Mouse (Mus musculus): ENCODE measurements around the gene 4933407L21Rik.

4933407L21Rik gene

DNA sequence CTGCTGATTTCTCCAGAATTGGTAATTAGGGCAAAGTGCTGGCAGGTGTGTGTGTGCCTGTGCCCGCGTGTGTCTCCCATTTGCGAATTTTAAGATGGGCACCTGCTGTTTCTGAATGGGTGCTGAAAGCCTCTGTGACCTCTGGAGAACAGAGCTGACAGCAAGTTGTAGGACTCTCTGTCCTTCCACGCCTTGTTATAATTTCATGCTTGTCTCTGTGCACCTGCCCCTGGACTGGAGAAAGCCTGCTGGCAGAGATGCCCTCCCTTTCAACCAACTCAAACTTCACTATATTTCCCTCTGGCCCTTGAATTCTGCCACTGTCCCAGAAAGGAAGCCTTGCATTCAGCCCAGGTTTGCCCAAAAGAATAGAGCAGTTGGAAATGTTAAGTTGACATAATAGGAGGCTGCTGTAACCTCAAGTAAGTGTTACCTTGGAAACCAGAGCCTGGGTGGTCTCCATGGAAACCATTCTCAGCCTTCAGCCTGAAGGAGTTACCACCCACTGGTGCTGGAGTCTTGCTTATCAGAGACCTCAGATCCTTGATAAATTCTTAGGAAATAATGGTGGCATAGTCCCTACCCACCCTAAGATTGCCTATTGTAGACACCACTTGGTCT is 11.3 kb upstream of the 4933407L21Rik start:
- DNase-seq: no peak

DNA sequence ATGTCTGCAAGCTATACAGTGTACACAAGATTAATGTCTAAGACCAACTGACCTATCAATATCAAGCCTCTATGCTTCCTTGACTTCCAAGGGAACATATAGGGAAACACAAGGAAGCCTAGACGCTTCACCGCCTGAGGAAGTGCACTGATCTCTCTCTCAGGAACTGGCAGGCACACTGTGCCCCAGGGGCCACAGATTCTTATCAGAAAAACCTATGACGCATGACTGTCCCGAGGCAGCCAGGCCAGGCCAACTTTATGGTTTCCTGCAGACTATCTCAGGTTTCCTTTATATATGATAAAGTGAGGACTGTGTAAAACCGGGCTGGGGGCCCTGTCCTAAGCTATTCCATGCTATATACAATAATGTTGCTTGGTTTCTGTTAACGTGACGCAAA is 8.7 kb upstream of the 4933407L21Rik start:
- no peak for DNase-seq

DNA sequence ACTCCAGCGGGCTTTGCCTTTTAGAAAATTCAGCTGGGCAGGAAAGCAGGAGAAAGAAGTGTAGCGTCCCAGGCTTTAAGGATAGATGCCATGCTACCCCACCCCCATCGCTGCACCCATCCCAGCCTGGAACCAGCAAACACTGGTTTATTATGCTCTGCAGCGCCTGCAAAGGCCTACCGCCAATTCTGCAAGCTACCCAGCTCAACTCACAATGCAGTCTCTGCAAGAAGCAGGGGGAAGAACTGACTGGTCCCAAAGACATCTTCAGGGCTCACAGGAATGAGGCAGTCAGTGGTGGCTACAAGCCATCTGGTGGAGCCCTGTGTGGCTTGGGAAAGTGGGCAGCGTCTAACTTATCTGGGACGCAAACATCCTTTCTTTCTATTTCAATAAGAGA is 6.6 kb upstream of the 4933407L21Rik start:
- no peak for DNase-seq

DNA sequence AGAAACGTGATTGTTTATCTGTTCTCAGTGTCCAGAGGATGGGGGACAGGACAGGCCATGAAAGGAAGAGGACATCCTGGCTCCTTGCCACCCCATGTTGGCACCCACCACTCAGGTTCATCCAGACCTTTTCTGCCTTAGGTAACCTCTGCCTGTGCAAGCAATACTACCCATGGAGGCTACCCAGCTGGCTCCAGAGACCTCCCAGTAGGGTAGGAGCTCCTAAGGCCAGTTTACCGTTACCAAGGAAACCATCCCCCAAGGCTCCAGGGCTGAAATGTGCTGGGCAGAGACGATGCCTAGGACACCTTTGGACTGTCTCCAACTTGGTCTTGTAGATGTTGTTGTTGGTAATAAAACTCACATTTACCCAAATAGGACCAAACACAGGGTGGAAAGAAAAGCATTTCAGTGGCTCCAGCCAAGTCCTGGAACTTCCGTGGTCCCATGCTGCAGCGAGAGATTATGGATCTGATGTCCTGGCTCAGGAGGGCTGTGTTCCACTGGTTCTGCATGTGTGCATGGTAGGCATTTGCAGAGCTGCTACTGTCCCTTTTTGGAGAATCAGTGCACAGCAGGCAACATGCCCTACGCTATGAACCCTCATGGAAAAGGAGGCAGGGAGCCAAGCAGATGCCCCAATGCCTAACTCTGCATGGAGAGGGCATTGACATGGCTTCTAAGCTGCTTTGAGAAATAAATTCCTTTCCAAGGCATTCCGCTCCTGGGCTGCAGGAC is 6.0 kb upstream of the 4933407L21Rik start:
- DNase-seq: no peak

DNA sequence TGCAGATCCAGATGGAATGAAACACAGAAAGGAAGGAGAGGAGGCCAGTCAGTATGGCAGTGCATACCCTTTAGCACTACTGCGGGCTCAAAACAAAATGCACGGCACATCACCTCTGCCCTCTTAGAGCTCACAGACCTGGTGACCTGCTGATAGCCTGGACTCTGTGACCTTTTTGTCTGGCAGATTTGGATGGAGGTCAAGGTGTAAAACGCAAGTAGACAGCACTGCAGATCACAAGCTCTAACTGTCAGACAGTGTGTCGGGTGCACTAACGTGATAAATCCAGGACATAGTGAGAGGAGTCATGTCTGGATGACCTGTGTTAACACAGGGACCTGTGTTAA is 5.4 kb upstream of the 4933407L21Rik start:
- no peak for DNase-seq

DNA sequence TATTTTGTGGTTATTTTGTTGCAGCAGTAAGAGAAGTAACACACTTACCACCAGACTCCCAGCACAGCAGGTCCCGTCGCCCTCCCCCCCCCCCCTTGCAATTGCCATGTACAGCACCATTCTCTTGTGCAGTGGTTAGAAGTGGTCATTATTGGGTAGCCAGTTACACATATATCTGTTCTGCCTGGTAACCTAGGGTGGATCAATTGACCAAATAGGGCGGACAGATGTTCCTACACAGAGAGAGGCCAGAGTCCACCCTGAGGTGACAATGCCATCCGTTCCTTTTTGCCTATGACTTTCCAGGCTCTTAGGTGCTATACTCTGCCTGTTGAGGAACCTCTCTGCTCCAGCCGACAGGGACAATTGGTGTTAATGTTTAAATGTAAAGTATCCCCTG is 3.1 kb upstream of the 4933407L21Rik start:
- DNase-seq: no peak

DNA sequence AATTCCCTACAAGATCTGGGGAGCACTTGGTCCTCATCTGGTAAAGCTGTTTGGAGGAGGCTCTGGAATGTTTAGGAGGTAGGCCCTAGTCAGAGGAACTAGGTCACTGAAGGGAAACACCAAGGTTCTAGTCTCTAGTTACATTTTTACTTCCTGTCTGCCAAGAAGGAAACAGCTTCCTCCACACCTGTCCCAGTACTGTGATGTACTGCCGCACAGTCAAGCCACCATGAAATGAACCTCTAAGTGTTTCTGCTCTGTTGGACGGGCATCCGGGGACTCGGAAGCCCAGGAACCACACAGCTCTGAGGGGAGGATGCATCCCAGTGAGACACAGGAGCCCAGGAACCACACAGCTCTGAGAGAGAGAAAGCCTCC is 394 bp downstream of the 4933407L21Rik start:
- DNase-seq: no peak

DNA sequence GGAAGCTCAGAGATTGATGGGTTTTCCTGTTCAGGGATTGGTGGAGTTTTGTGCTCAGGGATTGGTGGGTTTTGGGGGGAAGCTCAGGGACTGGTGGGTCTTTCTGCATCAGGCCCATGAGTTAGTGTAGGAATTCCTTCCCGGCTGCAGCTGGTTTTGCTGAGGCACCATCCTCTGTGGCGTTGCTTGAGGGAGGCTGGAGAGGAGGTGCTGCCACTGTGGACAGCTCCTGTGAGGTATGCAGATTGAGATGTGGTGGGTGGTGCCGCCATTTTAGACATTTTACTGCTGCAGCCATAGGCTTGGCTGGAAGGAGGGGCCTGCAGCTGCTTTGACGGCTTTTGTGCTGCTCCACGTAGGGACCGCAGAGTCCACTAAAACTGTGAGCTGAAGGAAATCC is 1.1 kb downstream of the 4933407L21Rik start:
- no peak for DNase-seq

DNA sequence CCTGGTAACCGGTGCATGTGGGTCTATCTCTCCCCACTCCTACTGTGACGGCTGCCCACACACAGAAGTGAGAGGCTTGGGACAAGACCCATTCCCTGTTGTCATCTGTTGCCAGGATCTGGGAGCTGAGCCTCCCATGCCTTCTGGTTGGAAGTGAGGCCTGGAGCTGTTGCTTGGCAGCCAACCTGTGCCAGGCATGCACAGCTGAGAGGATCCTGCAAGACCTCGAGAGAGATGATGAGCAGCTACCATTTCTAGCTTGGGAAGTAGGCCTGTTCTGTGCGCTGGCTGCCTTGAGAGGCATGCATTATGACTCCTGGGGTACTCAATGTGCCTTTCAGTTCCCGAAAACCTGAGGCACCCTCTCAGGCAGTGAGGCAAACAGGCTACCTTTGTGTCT is 2.9 kb downstream of the 4933407L21Rik start:
- no peak for DNase-seq

DNA sequence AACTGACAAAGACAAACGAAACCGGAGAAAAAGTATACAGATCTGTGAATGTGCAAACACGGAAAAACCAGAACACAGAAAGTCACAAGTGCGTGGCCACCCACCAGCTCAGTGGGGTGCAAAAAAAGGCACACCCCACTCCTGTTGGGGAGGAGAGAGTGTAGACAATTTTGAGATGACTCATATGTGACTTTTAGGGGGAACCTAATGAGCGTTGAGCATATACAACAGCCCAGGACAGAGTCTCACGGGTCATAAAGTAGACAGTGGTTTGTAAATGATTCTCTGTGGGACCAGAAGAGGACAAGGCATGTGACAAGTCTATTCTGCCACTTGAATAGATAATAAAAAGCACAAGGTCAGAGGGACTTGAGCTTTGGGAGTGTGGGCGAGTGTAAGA is 4.9 kb downstream of the 4933407L21Rik start:
- DNase-seq: no peak

DNA sequence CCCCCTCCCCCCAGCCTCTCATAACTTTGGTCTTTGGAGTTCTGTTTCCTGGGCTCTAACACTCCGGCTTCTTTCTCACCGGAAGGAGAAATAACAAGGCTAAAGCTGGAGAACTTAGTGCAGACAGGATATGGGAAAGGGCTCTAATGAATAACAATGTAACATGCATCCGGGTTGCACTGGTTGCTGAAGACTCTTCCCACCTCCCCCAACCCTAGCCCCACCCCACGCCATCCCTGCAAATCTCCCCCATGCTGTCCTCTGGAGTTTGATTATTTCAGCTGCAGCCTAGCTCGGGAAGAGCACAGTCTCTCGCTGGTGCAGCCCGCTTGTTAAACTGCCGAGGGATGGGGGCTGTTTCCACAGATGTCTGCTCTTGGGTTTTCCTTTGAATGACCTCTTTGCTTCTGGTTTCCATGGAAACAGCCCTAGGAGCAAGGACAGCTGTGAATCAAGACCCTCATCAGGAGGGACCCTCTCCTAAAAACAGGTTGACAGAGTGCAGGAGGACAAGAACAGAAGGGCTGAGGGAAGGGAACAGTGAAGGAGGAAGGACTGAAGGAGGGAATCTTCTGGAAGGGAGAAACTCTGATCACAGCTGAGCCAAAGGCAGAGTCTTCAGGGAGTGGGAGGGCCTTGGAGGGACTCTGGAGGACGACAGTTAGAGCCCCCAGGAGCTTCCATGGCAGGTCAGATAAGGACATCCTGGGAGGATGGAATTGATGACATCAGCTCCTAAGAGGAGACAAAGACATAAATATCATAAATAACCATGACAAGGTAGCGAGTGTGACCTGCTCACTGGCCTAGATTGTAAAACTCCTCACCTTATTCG is 5.6 kb downstream of the 4933407L21Rik start:
- peak; percentile 24 for DNase-seq

DNA sequence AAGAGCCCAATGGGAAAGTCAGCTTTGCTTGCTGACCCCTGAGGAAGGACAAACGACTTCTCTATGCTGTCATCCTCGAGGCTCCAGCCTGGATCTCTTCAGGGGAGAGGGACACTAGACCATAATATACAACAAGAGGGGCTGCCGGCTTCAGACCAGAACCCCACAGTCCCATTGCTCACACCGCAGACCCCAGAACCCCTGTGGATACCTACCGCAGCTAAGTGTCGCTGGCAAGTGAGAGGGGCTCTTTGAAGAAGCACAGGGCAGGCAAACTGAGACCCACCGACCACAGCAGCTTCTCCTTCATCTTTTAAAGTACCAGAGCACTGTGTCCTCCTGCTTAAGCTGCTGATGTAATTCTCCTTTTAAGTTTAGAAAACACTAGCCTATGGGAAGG is 6.3 kb downstream of the 4933407L21Rik start:
- no peak for DNase-seq

DNA sequence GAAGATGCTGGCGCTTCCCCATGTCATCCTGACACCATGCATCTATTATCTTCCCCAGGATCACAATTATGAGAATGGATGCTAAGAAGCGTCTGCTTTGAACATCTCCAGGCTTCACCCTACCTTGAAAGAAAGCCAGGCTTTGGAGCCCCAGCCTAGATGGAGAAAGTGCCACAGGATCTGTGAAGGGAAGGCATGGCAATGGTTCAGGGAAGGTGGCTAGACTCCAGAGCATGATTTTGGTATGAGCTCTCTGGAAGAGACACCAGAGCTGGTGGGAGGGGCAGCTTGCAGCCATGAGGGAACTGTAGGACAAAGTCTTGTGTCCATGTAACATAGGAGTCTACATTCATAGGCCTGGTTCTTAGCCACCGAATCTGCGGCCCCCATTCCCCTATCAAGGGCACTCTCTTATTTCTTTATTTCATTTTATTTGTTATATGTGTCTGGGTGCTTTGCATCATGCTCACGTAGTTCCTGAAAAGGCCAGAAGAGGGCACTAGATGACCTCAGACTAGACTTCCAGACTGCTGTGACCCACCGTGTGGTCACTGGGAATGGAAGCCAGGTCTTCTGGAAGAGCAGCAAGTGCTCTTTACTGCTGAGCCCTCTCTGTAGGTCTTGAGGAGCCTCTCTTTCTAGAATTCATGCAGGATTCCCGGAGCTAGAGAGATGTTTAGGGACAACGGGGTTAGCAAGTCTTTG is 7.0 kb downstream of the 4933407L21Rik start:
- peak; percentile 72 for DNase-seq

DNA sequence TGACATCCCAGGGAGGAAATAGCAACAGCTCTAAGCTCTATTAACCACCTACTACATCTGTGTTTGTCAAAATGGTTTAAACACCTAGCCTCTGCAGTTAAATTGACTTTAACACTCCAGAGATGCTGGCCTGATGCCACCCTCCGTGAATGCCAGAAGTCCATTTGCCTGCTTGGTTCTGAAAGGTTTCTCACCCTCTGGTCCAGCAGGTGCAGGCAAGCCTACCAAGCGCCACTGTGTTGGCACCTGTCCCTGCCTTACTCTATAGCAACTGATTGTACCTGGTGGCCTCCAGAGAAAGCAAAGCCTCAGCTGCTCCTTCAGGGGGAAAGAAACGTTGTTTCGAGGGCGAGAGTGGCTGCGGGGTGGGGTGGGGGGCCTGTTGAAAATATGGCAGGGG is 8.0 kb downstream of the 4933407L21Rik start:
- no peak for DNase-seq

DNA sequence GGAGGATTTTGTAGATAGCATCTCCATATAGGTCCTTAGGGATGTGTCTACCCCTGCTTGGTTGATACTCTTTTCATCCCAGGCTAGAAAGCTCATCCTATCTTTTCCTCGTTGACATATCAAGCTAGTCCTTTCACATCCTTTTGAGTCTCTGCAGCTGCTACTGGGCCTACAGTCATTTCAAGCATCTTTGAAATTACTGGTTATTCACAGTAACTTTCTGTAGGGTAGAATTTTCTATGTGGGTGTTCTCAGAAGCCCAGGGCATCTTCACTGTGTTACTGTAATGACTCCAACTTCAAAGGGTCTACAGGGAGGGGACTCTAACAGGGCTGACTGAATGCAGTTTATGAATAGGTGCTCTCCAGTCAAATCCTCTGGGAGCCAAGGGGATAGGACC is 9.0 kb downstream of the 4933407L21Rik start:
- no peak for DNase-seq

DNA sequence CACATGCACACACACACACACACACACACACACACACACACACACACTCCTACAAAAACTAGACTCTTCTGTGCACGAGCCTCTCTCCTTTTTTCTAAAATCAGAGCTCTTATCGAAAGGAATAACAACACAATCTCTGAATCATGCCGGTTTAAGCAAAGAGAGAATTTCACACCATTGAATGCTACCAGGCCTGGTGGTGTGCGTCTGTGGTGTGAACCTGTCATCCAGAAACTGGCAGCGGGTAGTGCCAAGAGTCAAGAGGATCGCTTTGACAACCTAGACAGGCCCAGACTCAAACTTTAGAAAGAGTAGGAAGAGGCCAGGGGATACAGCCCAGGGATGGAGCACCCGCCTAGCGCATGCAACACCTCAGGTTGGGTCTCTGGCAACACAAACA is 14.0 kb downstream of the 4933407L21Rik start:
- DNase-seq: no peak

DNA sequence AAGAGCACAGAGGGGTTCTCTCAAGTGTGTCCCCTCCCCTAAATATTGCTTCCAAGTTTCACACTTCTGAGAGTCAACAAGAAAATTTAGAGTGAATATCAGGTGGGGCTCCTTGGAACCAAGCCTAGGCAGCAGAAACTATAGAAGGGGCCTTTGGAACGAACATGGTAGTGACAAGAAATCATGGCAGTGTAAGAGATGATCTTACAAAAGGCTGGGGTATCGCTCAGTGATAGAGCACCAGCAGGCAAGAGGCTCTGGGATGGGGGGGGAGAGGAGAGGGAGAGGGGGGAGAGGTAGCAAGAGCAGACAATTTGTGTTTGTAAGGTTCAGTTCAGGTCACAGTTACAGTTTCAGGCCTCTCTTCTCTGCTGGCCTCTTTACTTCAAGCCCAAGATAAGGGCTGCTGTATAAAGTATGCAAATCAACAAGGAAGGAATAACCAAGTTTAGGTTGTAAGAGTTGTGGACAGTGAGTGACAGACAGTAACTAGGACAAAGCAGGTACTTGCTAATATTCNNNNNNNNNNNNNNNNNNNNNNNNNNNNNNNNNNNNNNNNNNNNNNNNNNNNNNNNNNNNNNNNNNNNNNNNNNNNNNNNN is 20.9 kb downstream of the 4933407L21Rik start:
- DNase-seq: no peak

DNA sequence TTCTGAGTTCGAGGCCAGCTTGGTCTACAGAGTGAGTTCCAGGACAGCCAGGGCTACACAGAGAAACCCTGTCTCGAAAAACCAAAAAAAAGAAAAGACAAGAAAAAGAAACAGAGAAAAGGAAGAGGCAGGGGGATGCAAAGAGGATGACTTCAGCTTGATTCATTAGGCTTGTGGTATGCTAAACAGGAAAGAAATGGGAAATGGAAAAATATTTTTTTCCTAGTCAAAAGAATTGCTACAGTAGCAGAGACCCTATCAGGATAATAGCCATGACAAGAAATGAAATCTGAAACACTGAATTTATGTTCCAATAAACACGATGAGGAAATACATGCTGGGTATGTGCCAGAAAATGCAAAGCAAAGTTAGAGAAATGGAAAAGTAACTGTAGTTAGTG is 26.9 kb downstream of the 4933407L21Rik start:
- no peak for DNase-seq

DNA sequence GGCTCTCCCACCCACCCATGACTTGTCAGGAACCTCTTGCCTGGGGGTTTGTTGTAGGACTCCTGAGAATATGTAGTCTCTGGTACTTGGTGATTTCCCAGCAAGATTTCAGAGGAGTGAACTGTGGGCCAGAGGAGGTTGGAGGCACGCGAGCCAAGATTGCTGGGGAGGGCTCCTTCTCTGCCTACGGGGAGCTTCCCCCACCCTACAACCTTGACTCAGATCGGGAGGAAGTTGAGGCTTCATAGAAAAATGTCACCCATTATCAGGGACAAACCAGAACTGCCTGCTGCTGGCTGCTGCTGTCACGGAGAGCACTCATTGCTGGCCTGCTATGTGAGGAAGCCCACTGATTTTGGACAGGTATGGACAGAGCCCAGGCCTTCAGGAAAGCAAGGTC is 29.0 kb downstream of the 4933407L21Rik start:
- no peak for DNase-seq

DNA sequence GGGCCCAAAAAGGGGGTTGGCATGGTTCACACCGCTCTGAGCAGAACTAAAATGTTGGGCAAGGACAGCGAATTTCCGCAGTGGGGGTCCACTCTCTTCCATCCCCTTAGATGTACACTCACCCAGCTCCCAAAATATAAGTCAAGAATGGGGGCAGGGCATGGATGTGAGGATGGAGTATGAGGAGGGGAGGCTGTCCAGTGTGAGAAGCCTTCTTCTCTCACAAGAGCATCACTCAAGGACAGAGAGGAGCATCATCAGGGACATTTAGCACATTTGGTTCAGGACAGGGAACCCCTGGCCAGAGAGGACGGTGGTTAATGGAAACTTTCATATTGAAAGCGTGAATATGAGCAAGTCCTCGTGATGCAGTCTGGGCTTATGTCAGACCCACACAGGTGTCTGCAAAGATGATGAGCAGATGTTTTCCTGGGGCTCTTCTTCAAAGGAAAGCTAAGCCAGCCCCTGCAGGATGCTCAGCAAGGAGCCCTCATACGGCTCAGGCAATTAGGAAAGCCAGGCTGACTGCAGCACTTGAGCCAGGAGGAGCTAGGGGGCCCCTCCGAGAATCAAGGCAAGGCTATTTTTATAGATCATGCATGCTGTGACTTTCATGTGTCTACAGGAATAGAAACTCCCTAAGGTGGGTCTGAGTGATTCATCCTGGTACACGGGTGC is 29.8 kb downstream of the 4933407L21Rik start:
- DNase-seq: no peak

DNA sequence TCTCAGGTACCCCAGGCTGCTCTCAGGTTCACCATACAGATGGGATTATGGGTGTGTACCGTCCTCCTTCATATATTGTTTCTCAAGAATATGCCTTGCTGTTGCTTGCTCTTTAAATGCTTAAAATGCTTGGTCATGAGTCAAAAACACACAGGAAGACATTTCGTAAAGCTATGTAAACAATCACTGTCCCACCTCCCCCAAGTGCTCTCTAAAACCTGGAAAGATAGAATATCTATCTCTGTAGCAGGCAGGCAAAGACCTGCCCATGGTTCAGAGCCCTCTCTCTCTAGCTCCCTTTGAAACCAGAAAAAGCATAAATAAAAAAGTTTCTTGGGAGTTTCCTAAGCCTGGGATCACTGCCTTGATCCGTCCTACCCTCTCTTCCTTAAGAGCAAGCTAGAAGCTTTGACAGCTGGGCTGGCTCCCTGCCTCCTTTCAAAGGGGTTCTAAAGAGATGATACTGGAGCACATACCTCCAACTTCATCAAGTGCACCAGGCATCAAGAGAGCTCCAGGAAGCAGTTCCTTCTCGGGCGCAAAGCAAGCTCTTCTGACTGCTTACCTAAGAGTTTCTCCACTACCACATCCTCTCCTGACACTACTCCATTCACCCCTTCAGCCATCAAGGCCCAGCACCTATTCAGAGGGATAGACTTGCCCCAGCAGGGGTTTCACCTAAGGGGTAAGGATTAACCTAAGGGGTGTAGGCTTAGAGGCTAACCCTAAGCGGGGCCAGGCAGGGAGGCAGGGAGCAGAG is 31.0 kb downstream of the 4933407L21Rik start:
- DNase-seq: no peak

DNA sequence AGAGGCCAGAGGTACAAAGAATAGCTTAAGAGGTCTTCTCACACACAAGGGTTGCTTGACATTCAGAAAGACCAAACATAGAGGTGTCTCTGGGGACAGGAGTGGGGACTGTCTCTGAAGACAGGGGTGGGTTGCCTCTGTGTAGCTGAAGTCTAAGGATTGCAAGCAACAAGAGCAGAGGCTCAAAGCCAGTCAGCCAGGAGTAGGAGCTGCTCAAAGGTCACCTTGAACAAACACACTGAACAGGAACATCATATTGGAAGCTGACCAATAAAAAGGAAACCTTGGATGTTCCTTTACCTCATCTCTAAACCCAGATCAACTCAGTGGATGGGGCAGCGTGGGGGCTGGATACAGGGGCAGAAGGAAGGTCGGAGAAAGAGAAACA is 31.6 kb downstream of the 4933407L21Rik start:
- DNase-seq: no peak
